Mouse (Mus musculus): ENCODE data around the gene Nup93.

GRCm38 (mm10) chr8:94328932-94329728 lies 114.8 kb downstream of the Nup93 start, which contains the start of gene Slc12a3:
- no peak for TF ChIP-seq CTCF (IDR thresholded peaks at IDR 0.05; ENCODE audit: control insufficient read depth, insufficient read depth, insufficient read length)
- TF ChIP-seq MYOD1 (IDR thresholded peaks at IDR 0.05; ENCODE audit: control insufficient read depth, insufficient read length, low read depth) = no peak
- TF ChIP-seq USF1 (IDR thresholded peaks at IDR 0.05; ENCODE audit: low read depth) = no peak
- TF ChIP-seq CEBPB (IDR thresholded peaks at IDR 0.05; ENCODE audit: low read depth) = no peak
- TF ChIP-seq MAX (IDR thresholded peaks at IDR 0.05) = no peak
- TF ChIP-seq FOSL1 (IDR thresholded peaks at IDR 0.05; ENCODE audit: insufficient read depth, low read length, poor library complexity, severe bottlenecking) = no peak
